Mouse (Mus musculus): ENCODE measurements around the gene Fxyd3. TPM values are rescaled to one million over a fixed set of nuclear protein-coding genes. Genes with fewer than 3 reads are reported as not detected.

The Fxyd3 gene
- polyA plus RNA-seq, 1 experiment from 2014 or later: not detected

DNA sequence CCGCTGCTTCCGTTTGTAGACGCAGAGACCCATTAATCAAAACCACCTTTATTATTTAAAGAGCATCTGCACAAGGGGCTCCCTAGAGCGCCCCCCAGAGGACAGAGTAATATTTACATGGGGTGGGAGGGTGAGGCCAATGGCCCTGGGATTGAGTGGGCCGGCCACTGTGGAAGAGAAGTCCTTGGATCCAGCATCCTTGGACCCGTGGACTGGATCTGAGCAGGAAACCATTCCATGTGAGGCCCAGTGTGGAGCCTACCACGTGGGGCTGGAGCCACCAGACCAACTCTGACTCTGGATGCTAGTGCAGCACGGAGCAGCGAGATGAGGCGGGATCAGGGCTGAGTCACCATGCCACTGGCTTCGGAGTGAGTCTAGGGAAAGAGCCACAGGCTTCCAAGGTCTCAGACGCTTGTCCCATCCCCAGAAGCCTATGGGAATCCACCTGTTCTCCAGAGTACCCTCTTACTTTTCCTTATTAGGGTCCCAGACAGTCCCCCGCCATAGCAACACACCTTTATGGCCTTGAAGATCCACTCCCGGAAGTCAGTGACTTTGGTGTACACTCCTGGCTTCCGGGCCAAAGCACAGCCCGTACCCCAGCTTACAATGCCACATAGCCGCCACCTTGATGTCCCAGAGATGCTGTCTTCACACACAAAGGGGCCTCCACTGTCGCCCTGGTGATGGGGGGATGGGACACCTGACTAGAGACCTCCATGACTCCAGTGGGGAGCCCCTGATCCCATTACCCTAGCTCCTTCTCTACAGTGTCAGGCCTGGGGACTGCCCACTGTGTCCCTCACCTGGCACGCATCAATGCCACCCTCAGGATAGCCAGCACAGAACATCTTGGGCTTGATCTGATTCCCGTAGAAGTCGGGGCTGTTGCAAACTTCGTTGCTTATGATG, 22.4 kb upstream of the Fxyd3 start:
- peaks cover 8% of the 10 kb centered on the region for H3K27me3 ChIP-seq
- ChIA-PET CTCF (interaction anchor here (1.1 to 1.8 kb wide), 4 partner anchors 9 to 41 kb away, joined by 3 to 7 read pairs (median 6); partner anchors contain the start of gene Fxyd1), POLR2A (no interaction called here)
- peak; percentile 24 for TF ChIP-seq CTCF (IDR thresholded peaks at IDR 0.05)
- in situ Hi-C loops (cut with MboI; ENCODE audit: low pct_unique_long_range_greater_than_20kb): loop anchor here (10.0 kb wide), 1 partner anchor 214 kb away; the partner anchor contains the start of gene Cd22
- no peak for DNase-seq (ENCODE audit: low read depth, low spot score)
- peak; percentile 33 for ATAC-seq

DNA sequence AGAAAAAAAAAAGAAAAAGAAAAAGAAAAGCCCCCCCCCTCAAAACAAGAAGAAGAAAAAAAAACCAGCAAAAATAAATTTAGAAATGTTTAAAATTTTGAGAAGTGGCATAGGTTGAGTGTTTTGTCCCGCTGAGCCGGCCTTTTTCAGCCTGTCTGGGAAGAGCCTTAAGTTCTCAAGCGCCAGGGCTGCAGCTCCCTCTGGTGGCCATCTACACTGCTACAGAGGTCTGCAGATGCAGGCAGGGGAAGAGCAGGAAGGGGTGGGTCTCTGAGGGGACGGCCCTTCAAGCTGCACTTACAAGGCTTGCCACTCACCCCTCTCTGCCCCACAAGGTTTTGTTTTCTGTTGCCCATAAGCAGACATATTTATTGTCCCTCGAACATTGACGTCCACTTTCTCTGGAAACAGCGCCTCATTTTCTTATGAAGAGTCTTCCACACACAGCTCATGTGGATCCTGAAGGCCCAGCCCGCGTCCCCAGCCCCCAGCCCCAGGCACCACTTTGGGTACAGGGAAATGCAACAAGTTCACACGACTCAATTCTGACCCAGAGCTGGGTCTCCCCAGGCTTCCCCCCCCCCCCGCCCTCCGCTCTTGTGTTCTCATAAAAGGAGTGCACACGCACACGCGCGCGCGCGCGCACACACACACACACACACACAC, 21.2 kb upstream of the Fxyd3 start:
- TF ChIP-seq CTCF (IDR thresholded peaks at IDR 0.05): peak; percentile 87
- DNase-seq (ENCODE audit: low read depth, low spot score) (peak; percentile 24), ATAC-seq (peak; percentile 87)
- CTCF ChIA-PET: interaction anchor here (1.1 to 1.8 kb wide), 6 partner anchors 8 to 57 kb away, joined by 3 to 8 read pairs (median 6); partner anchors contain the start of gene Fxyd1
- POLR2A ChIA-PET: no interaction called here
- peaks cover 4% of the 10 kb centered on the region for H3K27me3 ChIP-seq
- in situ Hi-C loops (cut with MboI; ENCODE audit: low pct_unique_long_range_greater_than_20kb): loop anchor here (10.0 kb wide), 1 partner anchor 213 kb away; the partner anchor contains the start of gene Cd22

DNA sequence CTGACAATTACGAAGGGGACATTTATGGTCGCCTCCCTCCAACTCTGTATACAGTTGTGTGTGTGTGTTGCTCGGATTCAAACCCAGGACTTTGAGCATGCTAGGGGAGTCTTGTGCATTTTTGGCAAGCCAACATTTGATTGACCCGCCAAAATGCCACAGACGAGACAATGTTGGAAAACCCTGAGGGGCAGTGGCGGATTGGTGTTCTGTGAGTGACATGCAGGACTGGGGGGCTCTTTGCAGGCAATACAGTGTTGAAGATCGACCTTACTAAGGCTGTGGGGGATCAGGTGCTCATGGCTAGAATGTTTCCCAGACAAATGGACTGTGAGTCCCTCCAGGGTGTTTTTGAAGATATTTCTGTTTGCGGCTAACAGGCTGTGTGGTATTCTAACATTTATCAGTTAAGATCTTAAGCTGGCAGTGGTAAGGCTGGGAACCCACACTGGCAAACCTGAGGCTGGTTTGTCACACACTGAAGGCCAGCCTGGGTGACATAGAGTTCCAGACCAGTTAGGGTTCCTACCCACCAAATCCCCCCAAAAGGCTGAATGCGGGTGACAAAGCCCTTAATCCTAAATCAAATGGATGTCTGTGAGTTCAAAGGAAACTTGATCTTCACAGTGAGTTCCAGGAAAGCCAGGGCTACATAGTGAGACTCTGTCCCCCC, 20.5 kb upstream of the Fxyd3 start:
- ATAC-seq: no peak
- no peak for DNase-seq (ENCODE audit: low read depth, low spot score)
- CTCF ChIA-PET: interaction anchor here (1.4 to 1.8 kb wide), 4 partner anchors 17 to 58 kb away, joined by 5 to 8 read pairs (median 6); no protein-coding TSS in a partner anchor
- POLR2A ChIA-PET: no interaction called here
- in situ Hi-C loops (cut with MboI; ENCODE audit: low pct_unique_long_range_greater_than_20kb): loop anchor here (10.0 kb wide), 1 partner anchor 212 kb away; the partner anchor contains the start of gene Cd22
- TF ChIP-seq CTCF (IDR thresholded peaks at IDR 0.05): no peak
- H3K27me3 ChIP-seq: peaks cover 4% of the 10 kb centered on the region

DNA sequence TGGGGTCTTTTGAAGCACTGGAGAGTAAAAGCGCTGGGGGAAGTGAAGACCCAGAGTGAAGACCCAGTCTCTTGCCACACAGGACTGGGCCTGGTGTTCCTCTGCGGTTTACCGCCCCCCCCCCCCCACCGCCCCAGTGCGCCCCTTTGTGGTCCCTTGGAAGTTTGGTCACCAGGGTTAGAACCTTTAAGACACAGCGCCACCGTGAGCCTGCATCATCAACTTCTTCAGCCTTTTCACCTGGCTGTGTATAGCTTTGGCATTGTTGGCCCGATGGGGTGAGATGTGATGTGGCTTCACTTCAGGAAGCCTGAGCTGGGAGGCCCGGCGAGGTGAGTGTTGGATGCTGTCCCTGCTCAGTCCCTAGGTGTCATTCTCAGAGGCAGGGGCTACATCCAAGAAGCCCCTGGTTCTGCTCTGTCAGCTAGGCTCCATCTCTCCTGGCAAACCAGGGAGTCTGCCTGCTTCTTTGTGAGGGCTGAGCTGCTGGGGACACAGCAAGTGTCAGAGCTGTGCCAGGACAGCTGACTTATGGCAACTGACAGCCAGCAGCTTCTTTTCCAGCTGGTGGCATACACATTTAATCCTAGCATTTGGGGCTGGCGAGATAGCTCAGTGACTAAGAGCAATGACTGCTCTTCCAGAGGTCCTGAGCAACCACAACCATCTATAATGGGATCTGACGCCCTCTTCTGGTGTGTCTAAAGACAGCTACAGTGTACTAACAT, 18.4 kb upstream of the Fxyd3 start:
- H3K27me3 ChIP-seq: peaks cover 4% of the 10 kb centered on the region
- CTCF ChIA-PET: interaction anchor here (0.9 to 1.7 kb wide), 3 partner anchors 14 to 36 kb away, joined by 3 to 6 read pairs (median 3); partner anchors contain the start of gene Lgi4
- ATAC-seq: no peak
- POLR2A ChIA-PET: no interaction called here
- in situ Hi-C loops (cut with MboI; ENCODE audit: low pct_unique_long_range_greater_than_20kb): loop anchor here (10.0 kb wide), 1 partner anchor 210 kb away; the partner anchor contains the start of gene Cd22
- no peak for DNase-seq (ENCODE audit: low read depth, low spot score)
- TF ChIP-seq CTCF (IDR thresholded peaks at IDR 0.05): no peak

DNA sequence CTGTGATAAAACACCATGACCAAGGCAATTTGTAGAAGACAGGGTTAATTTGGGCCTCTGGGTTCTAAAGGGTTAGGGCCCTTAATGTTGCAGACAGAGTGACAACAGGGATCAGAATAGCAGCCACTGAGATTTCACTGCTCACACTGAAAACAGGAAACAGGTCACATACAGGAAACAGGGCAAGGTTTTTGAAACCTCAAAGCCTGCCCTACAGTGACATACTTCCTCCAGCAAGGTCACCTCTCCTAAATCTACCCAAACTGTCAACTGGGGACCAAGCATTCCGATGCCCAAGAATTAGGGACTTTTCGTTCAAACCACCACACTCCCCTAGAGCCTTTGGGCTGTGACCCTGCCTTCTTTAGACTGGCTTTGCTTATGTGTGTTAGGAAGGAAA, 13.2 kb upstream of the Fxyd3 start:
- H3K27me3 ChIP-seq: peaks cover 4% of the 10 kb centered on the region
- no peak for DNase-seq (ENCODE audit: low read depth, low spot score)
- ChIA-PET CTCF (interaction anchor here (1.0 to 1.3 kb wide), 2 partner anchors 9 to 10 kb away, joined by 3 read pairs; no protein-coding TSS in a partner anchor), POLR2A (no interaction called here)
- no peak for TF ChIP-seq CTCF (IDR thresholded peaks at IDR 0.05)
- ATAC-seq: no peak
- in situ Hi-C loops (cut with MboI; ENCODE audit: low pct_unique_long_range_greater_than_20kb): loop anchor here (10.0 kb wide), 1 partner anchor 205 kb away; the partner anchor contains the start of gene Cd22

DNA sequence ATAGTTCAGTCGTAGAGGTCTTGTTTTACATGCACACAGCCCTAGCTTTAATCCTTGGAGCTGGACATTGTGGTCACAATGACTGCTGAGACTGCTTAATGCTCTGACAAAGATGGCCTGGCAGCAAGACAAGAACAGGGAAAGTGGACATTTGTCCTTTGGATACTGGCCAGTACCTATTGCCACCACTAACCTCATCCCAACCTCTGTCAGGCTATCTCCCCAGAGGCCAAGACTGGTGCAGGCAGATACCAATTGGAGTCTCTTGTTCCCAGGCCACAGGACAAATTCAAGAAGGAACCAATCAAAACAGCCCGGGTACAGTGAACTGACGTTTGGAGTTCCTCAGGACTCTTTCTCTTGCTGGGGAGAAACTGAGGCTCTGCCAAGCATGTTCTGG, 11.7 kb upstream of the Fxyd3 start:
- ATAC-seq (no peak), DNase-seq (ENCODE audit: low read depth, low spot score) (no peak)
- POLR2A ChIA-PET: interaction anchor here (0.6 kb wide), 1 partner anchor 714 kb away, joined by 4 read pairs; no protein-coding TSS in a partner anchor
- H3K27me3 ChIP-seq: no peaks in the 10 kb centered on the region
- CTCF ChIA-PET: interaction anchor here (0.8 to 2.1 kb wide), 2 partner anchors 10 to 17 kb away, joined by 3 to 6 read pairs; no protein-coding TSS in a partner anchor
- in situ Hi-C loops (cut with MboI; ENCODE audit: low pct_unique_long_range_greater_than_20kb): no loop called here
- TF ChIP-seq CTCF (IDR thresholded peaks at IDR 0.05): no peak

DNA sequence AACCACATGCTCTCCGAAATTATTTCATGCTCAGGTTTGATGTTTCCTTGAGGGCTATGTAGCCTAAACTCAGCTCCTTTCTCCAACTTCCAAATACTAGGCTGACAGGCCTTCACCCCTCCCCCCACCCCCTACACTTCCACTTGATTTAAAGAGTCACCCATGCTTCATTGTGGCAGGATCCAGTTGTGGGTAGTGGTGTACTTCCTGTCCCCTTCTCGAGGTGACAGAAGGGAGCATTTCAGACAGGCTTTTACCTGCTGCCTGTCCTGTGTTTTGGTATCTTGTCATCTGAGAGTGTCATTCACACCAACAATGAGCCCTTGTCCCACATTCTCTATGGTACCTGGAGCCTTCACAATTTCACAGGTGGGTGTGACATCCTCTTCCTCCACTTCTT, 10.8 kb upstream of the Fxyd3 start:
- TF ChIP-seq CTCF (IDR thresholded peaks at IDR 0.05): no peak
- in situ Hi-C loops (cut with MboI; ENCODE audit: low pct_unique_long_range_greater_than_20kb): no loop called here
- POLR2A ChIA-PET: interaction anchor here (0.8 kb wide), 1 partner anchor 246 kb away, joined by 4 read pairs; no protein-coding TSS in a partner anchor
- CTCF ChIA-PET: interaction anchor here (0.8 to 2.1 kb wide), 2 partner anchors 9 to 18 kb away, joined by 3 to 6 read pairs; no protein-coding TSS in a partner anchor
- DNase-seq (ENCODE audit: low read depth, low spot score): no peak
- no peaks in the 10 kb centered on the region for H3K27me3 ChIP-seq
- no peak for ATAC-seq

DNA sequence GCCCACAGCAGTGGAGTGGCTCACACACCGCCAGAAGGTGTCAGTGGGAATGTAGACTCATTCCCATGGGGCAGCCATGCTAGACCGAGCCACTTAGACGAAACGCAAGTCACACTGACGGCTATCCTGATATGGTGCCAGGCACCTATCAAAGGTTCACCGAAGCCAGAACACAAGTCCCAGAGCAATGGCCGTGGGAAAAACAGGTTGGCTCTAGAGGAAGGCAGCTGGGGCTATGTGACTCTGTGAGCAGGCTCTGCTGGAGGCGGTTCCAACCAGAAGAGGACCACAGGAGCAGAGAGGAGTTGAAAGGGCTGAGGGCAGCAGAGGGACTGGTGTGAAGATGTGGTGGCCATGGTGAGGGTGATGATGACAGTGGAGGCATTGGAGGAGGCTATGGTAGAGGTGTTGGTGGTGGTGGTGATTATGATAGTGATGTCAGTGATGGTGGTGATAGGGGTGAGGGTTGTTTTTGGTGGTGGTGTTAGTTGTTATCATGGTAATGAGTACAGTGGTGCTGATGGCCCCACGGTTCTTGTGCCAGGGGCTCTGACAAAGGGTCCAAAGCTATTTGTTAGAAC, 9.8 kb upstream of the Fxyd3 start:
- ChIA-PET POLR2A (interaction anchor here (0.6 kb wide), 1 partner anchor 21 kb away, joined by 3 read pairs; no protein-coding TSS in a partner anchor), CTCF (interaction anchor here (2.1 kb wide), 1 partner anchor 8 kb away, joined by 6 read pairs; no protein-coding TSS in a partner anchor)
- in situ Hi-C loops (cut with MboI; ENCODE audit: low pct_unique_long_range_greater_than_20kb): no loop called here
- no peak for ATAC-seq
- no peak for TF ChIP-seq CTCF (IDR thresholded peaks at IDR 0.05)
- H3K27me3 ChIP-seq: no peaks in the 10 kb centered on the region
- no peak for DNase-seq (ENCODE audit: low read depth, low spot score)

DNA sequence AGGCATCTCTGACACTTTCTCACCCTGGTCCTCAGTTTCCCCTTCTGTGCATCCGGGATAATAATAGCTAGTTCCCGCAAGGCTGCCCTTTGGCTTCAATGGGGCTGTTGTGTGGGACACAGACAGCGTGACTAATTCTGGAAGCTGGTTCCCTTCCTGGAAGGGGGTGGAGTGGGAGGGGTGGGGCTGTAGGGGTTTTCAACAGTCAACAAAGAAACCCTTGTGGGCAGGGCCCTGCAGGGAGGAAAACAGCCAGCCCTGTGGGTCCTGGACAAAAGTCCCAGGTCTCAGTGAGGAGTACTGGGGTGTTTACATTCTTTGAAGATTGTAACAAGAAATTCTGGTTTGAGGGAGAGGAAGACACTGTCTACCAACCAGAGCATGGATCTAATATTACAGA, 8.7 kb upstream of the Fxyd3 start:
- ATAC-seq: peak; percentile 38
- H3K27me3 ChIP-seq: no peaks in the 10 kb centered on the region
- DNase-seq (ENCODE audit: low read depth, low spot score): peak; percentile 57
- in situ Hi-C loops (cut with MboI; ENCODE audit: low pct_unique_long_range_greater_than_20kb): no loop called here
- no peak for TF ChIP-seq CTCF (IDR thresholded peaks at IDR 0.05)
- ChIA-PET CTCF (no interaction called here), POLR2A (no interaction called here)

Data from Patski (cell line).